Mouse (Mus musculus): ENCODE measurements around the gene Plcd1. TPM values are rescaled to one million over a fixed set of nuclear protein-coding genes. Genes with fewer than 3 reads are reported as not detected.

Gene Plcd1
- polyA plus RNA-seq, 1 experiment from 2014 or later = 4.9 TPM

- Histone ChIP-seq H3K4me1 (replicated peaks; ENCODE audit: control insufficient read depth, insufficient read depth, low read length) (peaks cover 6% of the 10 kb centered on the region), H3K9me3 (ENCODE audit: control insufficient read depth, low read length) (no peaks in the 10 kb centered on the region), H3K9ac (ENCODE audit: low read depth, low read length) (no peak overlapping the region), H3K27me3 (replicated peaks; ENCODE audit: control insufficient read depth, insufficient read depth, low read length) (no peaks in the 10 kb centered on the region), H3K4me2 (no peak overlapping the region), H3K27ac (ENCODE audit: low read depth, low read length) (peak overlapping the region; percentile 13; the same call in 1 of the 2 replicates), H3K36me3 (ENCODE audit: control insufficient read depth, insufficient read depth, low read length) (no peaks in the 10 kb centered on the region; the same call in 1 of the 2 replicates), H3K4me3 (ENCODE audit: low read depth, low read length) (no peak overlapping the region)
- DNase-seq (ENCODE audit: low spot score) (no peak), ATAC-seq (replicated peaks; ENCODE audit: low FRiP score) (no peak)
- 69% methylated on average over 7 of the region's 7 CpGs for WGBS
Observed at GRCm38 (mm10) chr9:119082656-119083430, 10.5 kb downstream of the Plcd1 start.

DNA sequence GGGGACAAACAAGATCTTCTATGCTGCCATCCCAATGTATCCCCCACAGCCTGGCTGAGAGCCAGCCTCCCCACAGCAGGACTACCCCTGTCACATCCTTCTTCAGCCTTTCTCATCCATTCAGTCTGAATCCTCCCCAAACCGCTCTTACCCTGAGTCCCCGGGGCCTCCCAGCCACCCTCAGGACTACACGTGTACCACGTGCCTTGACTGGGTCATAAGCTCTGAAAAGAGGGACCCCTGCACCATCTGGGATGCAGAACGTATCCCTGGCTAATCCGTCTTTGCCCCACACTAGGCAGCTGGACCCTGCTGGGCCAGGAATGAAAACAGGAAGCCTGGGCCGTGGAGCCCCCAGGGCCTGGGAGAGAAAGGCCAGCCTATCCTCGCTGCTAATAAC, 11.3 kb downstream of the Plcd1 start:
- WGBS = 46% methylated on average over 8 of the region's 8 CpGs
- no peak overlapping the region for H3K4me3 ChIP-seq (ENCODE audit: low read depth, low read length)
- peak overlapping the region; percentile 13; the same call in 1 of the 2 replicates for H3K27ac ChIP-seq (ENCODE audit: low read depth, low read length)
- H3K4me2 ChIP-seq = no peak overlapping the region
- H3K9ac ChIP-seq (ENCODE audit: low read depth, low read length) = peak overlapping the region; percentile 0; the same call in 1 of the 2 replicates
- H3K4me1 ChIP-seq (replicated peaks; ENCODE audit: control insufficient read depth, insufficient read depth, low read length) = peaks cover 4% of the 10 kb centered on the region
- H3K9me3 ChIP-seq (ENCODE audit: control insufficient read depth, low read length) = no peaks in the 10 kb centered on the region
- DNase-seq (ENCODE audit: low spot score) (no peak), ATAC-seq (replicated peaks; ENCODE audit: low FRiP score) (no peak)
- no peaks in the 10 kb centered on the region; the same call in 1 of the 2 replicates for H3K36me3 ChIP-seq (ENCODE audit: control insufficient read depth, insufficient read depth, low read length)
- H3K27me3 ChIP-seq (replicated peaks; ENCODE audit: control insufficient read depth, insufficient read depth, low read length) = no peaks in the 10 kb centered on the region

GRCm38 (mm10) chr9:119080040-119080675, 13.1 kb downstream of the Plcd1 start:
- Histone ChIP-seq H3K4me2 (no peak overlapping the region), H3K4me3 (ENCODE audit: low read depth, low read length) (no peak overlapping the region), H3K9me3 (ENCODE audit: control insufficient read depth, low read length) (no peaks in the 10 kb centered on the region), H3K9ac (ENCODE audit: low read depth, low read length) (no peak overlapping the region), H3K27ac (ENCODE audit: low read depth, low read length) (no peak overlapping the region), H3K27me3 (replicated peaks; ENCODE audit: control insufficient read depth, insufficient read depth, low read length) (no peaks in the 10 kb centered on the region), H3K36me3 (ENCODE audit: control insufficient read depth, insufficient read depth, low read length) (no peaks in the 10 kb centered on the region; the same call in 1 of the 2 replicates), H3K4me1 (replicated peaks; ENCODE audit: control insufficient read depth, insufficient read depth, low read length) (peaks cover 4% of the 10 kb centered on the region)
- WGBS = 78% methylated on average over 5 of the region's 5 CpGs
- DNase-seq (ENCODE audit: low spot score) = no peak
- ATAC-seq (replicated peaks; ENCODE audit: low FRiP score) = no peak

- ATAC-seq (replicated peaks; ENCODE audit: low FRiP score) = no peak
Observed at GRCm38 (mm10) chr9:119075685-119076084, 17.6 kb downstream of the Plcd1 start.

DNA sequence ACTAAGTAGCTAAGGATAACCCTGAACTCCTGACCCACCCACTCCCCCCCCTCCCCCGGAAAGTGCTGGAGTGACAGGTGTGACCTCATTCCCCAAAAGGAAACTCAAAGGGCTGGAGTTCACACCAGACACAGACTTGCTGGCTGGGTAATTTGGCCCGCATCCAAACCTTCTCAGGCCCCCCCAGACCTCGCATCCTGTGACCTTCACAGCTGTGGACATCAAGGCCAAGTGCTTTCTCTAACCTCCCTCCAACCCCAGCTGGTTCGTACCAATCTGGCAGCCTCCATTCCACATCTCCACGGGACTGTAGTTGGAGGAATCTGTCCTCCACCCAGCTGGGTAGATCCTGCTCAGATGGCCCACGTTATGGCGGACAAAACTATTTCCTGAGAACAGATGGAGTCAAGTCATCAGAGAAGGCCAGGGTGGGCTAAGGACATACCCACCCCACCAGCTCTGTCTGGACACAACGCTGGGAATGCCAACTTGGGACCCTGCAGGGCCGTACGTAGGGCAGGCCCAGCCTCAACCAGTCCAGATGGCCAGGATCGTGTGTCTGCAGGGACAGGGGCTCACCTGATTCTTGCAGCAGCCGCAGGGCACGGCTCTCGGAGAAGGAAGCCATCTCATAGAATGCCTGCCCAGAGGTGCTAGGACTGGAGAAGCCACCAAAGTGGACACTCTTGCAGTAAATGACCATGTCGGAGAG, 20.0 kb downstream of the Plcd1 start:
- DNase-seq (ENCODE audit: low spot score) = no peak
- Histone ChIP-seq H3K36me3 (ENCODE audit: control insufficient read depth, insufficient read depth, low read length) (no peaks in the 10 kb centered on the region), H3K27ac (ENCODE audit: low read depth, low read length) (no peak overlapping the region), H3K4me3 (ENCODE audit: low read depth, low read length) (no peak overlapping the region), H3K9me3 (ENCODE audit: control insufficient read depth, low read length) (no peaks in the 10 kb centered on the region), H3K4me1 (replicated peaks; ENCODE audit: control insufficient read depth, insufficient read depth, low read length) (no peaks in the 10 kb centered on the region), H3K9ac (ENCODE audit: low read depth, low read length) (no peak overlapping the region), H3K27me3 (replicated peaks; ENCODE audit: control insufficient read depth, insufficient read depth, low read length) (no peaks in the 10 kb centered on the region), H3K4me2 (no peak overlapping the region)
- ATAC-seq (replicated peaks; ENCODE audit: low FRiP score) = no peak
- WGBS = 83% methylated on average over 15 of the region's 15 CpGs

More at GRCm38 (mm10) chr9:119075685-119076084, 17.6 kb downstream of the Plcd1 start:
- WGBS = 58% methylated on average over 16 of the region's 16 CpGs
- no peaks in the 10 kb centered on the region for H3K27me3 ChIP-seq (replicated peaks; ENCODE audit: control insufficient read depth, insufficient read depth, low read length)
- no peak overlapping the region for H3K9ac ChIP-seq (ENCODE audit: low read depth, low read length)
- H3K4me2 ChIP-seq = no peak overlapping the region
- H3K36me3 ChIP-seq (ENCODE audit: control insufficient read depth, insufficient read depth, low read length) = no peaks in the 10 kb centered on the region; the same call in 1 of the 2 replicates
- H3K9me3 ChIP-seq (ENCODE audit: control insufficient read depth, low read length) = no peaks in the 10 kb centered on the region
- DNase-seq (ENCODE audit: low spot score) = no peak
- no peaks in the 10 kb centered on the region for H3K4me1 ChIP-seq (replicated peaks; ENCODE audit: control insufficient read depth, insufficient read depth, low read length)
- no peak overlapping the region for H3K4me3 ChIP-seq (ENCODE audit: low read depth, low read length)
- H3K27ac ChIP-seq (ENCODE audit: low read depth, low read length) = no peak overlapping the region

- Histone ChIP-seq H3K4me1 (replicated peaks; ENCODE audit: control insufficient read depth, insufficient read depth, low read length) (no peaks in the 10 kb centered on the region), H3K4me3 (ENCODE audit: low read depth, low read length) (no peak overlapping the region), H3K9ac (ENCODE audit: low read depth, low read length) (no peak overlapping the region), H3K27me3 (replicated peaks; ENCODE audit: control insufficient read depth, insufficient read depth, low read length) (no peaks in the 10 kb centered on the region), H3K27ac (ENCODE audit: low read depth, low read length) (no peak overlapping the region), H3K4me2 (no peak overlapping the region), H3K9me3 (ENCODE audit: control insufficient read depth, low read length) (no peaks in the 10 kb centered on the region), H3K36me3 (ENCODE audit: control insufficient read depth, insufficient read depth, low read length) (no peaks in the 10 kb centered on the region)
- 76% methylated on average over 9 of the region's 9 CpGs for WGBS
- ATAC-seq (replicated peaks; ENCODE audit: low FRiP score) = no peak
- no peak for DNase-seq (ENCODE audit: low spot score)
Observed at GRCm38 (mm10) chr9:119071786-119072185, 21.5 kb downstream of the Plcd1 start.

GRCm38 (mm10) chr9:119070173-119070825, 23.0 kb downstream of the Plcd1 start:
- Histone ChIP-seq H3K4me2 (no peak overlapping the region), H3K9me3 (ENCODE audit: control insufficient read depth, low read length) (no peaks in the 10 kb centered on the region), H3K9ac (ENCODE audit: low read depth, low read length) (no peak overlapping the region), H3K36me3 (ENCODE audit: control insufficient read depth, insufficient read depth, low read length) (no peaks in the 10 kb centered on the region), H3K4me3 (ENCODE audit: low read depth, low read length) (no peak overlapping the region), H3K27ac (ENCODE audit: low read depth, low read length) (no peak overlapping the region), H3K4me1 (replicated peaks; ENCODE audit: control insufficient read depth, insufficient read depth, low read length) (no peaks in the 10 kb centered on the region), H3K27me3 (replicated peaks; ENCODE audit: control insufficient read depth, insufficient read depth, low read length) (no peaks in the 10 kb centered on the region)
- 77% methylated on average over 13 of the region's 13 CpGs for WGBS
- no peak for ATAC-seq (replicated peaks; ENCODE audit: low FRiP score)
- DNase-seq (ENCODE audit: low spot score) = no peak

DNA sequence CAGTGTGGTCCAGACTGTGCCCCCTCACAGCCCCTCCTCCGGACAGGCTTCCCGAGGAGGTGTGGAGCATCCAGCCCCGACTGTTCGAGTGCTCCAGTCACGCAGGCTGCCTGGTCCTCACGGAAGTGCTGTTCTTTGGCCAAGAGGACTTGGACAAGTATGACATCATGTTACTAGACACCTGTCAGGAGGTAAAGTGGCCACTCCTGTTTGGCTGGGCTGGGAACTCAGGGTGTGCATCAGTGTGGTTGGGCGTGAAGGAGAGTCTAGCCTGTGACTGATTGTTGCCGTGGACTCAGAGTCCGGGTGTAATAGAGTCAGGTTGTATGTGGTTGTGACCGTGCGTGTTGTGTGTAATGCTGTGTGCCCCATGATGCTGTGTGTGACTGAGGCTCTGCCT, 25.0 kb downstream of the Plcd1 start:
- no peaks in the 10 kb centered on the region for H3K27me3 ChIP-seq (replicated peaks; ENCODE audit: control insufficient read depth, insufficient read depth, low read length)
- no peak overlapping the region for H3K9ac ChIP-seq (ENCODE audit: low read depth, low read length)
- no peak overlapping the region for H3K4me3 ChIP-seq (ENCODE audit: low read depth, low read length)
- no peaks in the 10 kb centered on the region for H3K36me3 ChIP-seq (ENCODE audit: control insufficient read depth, insufficient read depth, low read length)
- DNase-seq (ENCODE audit: low spot score) (no peak), ATAC-seq (replicated peaks; ENCODE audit: low FRiP score) (no peak)
- H3K27ac ChIP-seq (ENCODE audit: low read depth, low read length) = no peak overlapping the region
- H3K9me3 ChIP-seq (ENCODE audit: control insufficient read depth, low read length) = no peaks in the 10 kb centered on the region
- H3K4me2 ChIP-seq = no peak overlapping the region
- H3K4me1 ChIP-seq (replicated peaks; ENCODE audit: control insufficient read depth, insufficient read depth, low read length) = no peaks in the 10 kb centered on the region
- WGBS = 91% methylated on average over 11 of the region's 11 CpGs

All from liver, embryonic 11.5 days (tissue).